Mouse (Mus musculus) olfactory bulb, adult 2 months (tissue): Measurements from ENCODE around the gene Insig2.

Experiments
- CTCF ChIP-seq: fragments of 200-500 bp; IDR thresholded peaks from 2 replicates; pipeline ENCODE4 v1.5.1; 2012; ENCODE audit warnings: low read depth, mild to moderate bottlenecking, low read length, moderate library complexity; ENCODE audit not compliant: insufficient read depth
- POLR2A ChIP-seq: fragments of 200-500 bp; IDR thresholded peaks from 2 replicates; pipeline ENCODE4 v1.6.1; 2012; ENCODE audit warnings: mild to moderate bottlenecking, low read depth, low read length, moderate library complexity; ENCODE audit not compliant: insufficient read depth

- TF ChIP-seq CTCF = no peak
- no peak for TF ChIP-seq POLR2A
These were observed 20.1 kb downstream of the Insig2 start for GRCm38 (mm10) chr1:121312326-121312725.
